Mouse (Mus musculus): ENCODE data around the gene Frrs1. TPM values are rescaled to one million over a fixed set of nuclear protein-coding genes. Genes with fewer than 3 reads are reported as not detected.

The Frrs1 gene
- total and polyA plus RNA-seq, 3 experiments, result 2.4 to 3.6 (median 3.2) TPM

- Histone ChIP-seq H3K27ac (no peak overlapping the region), H3K27me3 (ENCODE audit: control insufficient read depth, insufficient read depth, low read length) (no peaks in the 10 kb centered on the region), H3K4me1 (ENCODE audit: control insufficient read depth, insufficient read depth, low read length) (no peaks in the 10 kb centered on the region), H3K36me3 (ENCODE audit: control insufficient read depth, insufficient read depth, low read length) (no peaks in the 10 kb centered on the region), H3K9ac (ENCODE audit: low read depth, low read length) (no peak overlapping the region), H3K79me2 (replicated peaks; ENCODE audit: control insufficient read depth, insufficient read depth, low read length) (no peaks in the 10 kb centered on the region), H3K4me3 (no peak overlapping the region)
- TF ChIP-seq EP300 (IDR thresholded peaks at IDR 0.05; ENCODE audit: insufficient read depth, low read depth, low read length), result no peak
- TF ChIP-seq POLR2A (IDR thresholded peaks at IDR 0.05; ENCODE audit: insufficient read depth, low read depth, low read length), result no peak
- TF ChIP-seq CTCF (IDR thresholded peaks at IDR 0.05), result no peak
- 65% methylated on average over 7 of the region's 7 CpGs for WGBS
- intact Hi-C loops (cut with DNase I), result no loop called here
- DNase-seq, result no peak
These were observed 30.1 kb downstream of the Frrs1 start for GRCm38 (mm10) chr3:116889358-116889757.

GRCm38 (mm10) chr3:116890576-116890975 is 31.3 kb downstream of the Frrs1 start:
- no peak overlapping the region for H3K4me3 ChIP-seq
- no peaks in the 10 kb centered on the region for H3K4me1 ChIP-seq (ENCODE audit: control insufficient read depth, insufficient read depth, low read length)
- 96% methylated on average over 4 of the region's 4 CpGs for WGBS
- no peaks in the 10 kb centered on the region for H3K27me3 ChIP-seq (ENCODE audit: control insufficient read depth, insufficient read depth, low read length)
- H3K79me2 ChIP-seq (replicated peaks; ENCODE audit: control insufficient read depth, insufficient read depth, low read length), result no peaks in the 10 kb centered on the region
- H3K9ac ChIP-seq (ENCODE audit: low read depth, low read length), result no peak overlapping the region
- intact Hi-C loops (cut with DNase I), result no loop called here
- H3K27ac ChIP-seq, result no peak overlapping the region
- DNase-seq, result no peak
- no peaks in the 10 kb centered on the region for H3K36me3 ChIP-seq (ENCODE audit: control insufficient read depth, insufficient read depth, low read length)
- TF ChIP-seq EP300 (IDR thresholded peaks at IDR 0.05; ENCODE audit: insufficient read depth, low read depth, low read length) (no peak), CTCF (IDR thresholded peaks at IDR 0.05) (no peak), POLR2A (IDR thresholded peaks at IDR 0.05; ENCODE audit: insufficient read depth, low read depth, low read length) (no peak)

GRCm38 (mm10) chr3:116891436-116892205 is 32.4 kb downstream of the Frrs1 start:
- Histone ChIP-seq H3K36me3 (ENCODE audit: control insufficient read depth, insufficient read depth, low read length) (no peaks in the 10 kb centered on the region), H3K4me1 (ENCODE audit: control insufficient read depth, insufficient read depth, low read length) (no peaks in the 10 kb centered on the region), H3K4me3 (no peak overlapping the region), H3K79me2 (replicated peaks; ENCODE audit: control insufficient read depth, insufficient read depth, low read length) (no peaks in the 10 kb centered on the region), H3K27ac (no peak overlapping the region), H3K9ac (ENCODE audit: low read depth, low read length) (no peak overlapping the region), H3K27me3 (ENCODE audit: control insufficient read depth, insufficient read depth, low read length) (no peaks in the 10 kb centered on the region)
- DNase-seq, result no peak
- intact Hi-C loops (cut with DNase I), result no loop called here
- WGBS, result 90% methylated on average over 17 of the region's 17 CpGs
- TF ChIP-seq EP300 (IDR thresholded peaks at IDR 0.05; ENCODE audit: insufficient read depth, low read depth, low read length) (no peak), CTCF (IDR thresholded peaks at IDR 0.05) (no peak), POLR2A (IDR thresholded peaks at IDR 0.05; ENCODE audit: insufficient read depth, low read depth, low read length) (no peak)

- no peak overlapping the region for H3K27ac ChIP-seq
- intact Hi-C loops (cut with DNase I), result no loop called here
- H3K4me1 ChIP-seq (ENCODE audit: control insufficient read depth, insufficient read depth, low read length), result no peaks in the 10 kb centered on the region
- no peak for DNase-seq
- no peaks in the 10 kb centered on the region for H3K27me3 ChIP-seq (ENCODE audit: control insufficient read depth, insufficient read depth, low read length)
- WGBS, result 92% methylated on average over 6 of the region's 6 CpGs
- no peak for TF ChIP-seq POLR2A (IDR thresholded peaks at IDR 0.05; ENCODE audit: insufficient read depth, low read depth, low read length)
- no peak for TF ChIP-seq CTCF (IDR thresholded peaks at IDR 0.05)
- H3K9ac ChIP-seq (ENCODE audit: low read depth, low read length), result no peak overlapping the region
- H3K36me3 ChIP-seq (ENCODE audit: control insufficient read depth, insufficient read depth, low read length), result no peaks in the 10 kb centered on the region
- H3K79me2 ChIP-seq (replicated peaks; ENCODE audit: control insufficient read depth, insufficient read depth, low read length), result no peaks in the 10 kb centered on the region
- no peak overlapping the region for H3K4me3 ChIP-seq
These were observed 32.9 kb downstream of the Frrs1 start for GRCm38 (mm10) chr3:116892206-116892563.

- intact Hi-C loops (cut with DNase I), result no loop called here
These were observed 33.6 kb downstream of the Frrs1 start for GRCm38 (mm10) chr3:116892872-116893271.

GRCm38 (mm10) chr3:116904158-116904557 is 44.9 kb downstream of the Frrs1 start:
- TF ChIP-seq EP300 (IDR thresholded peaks at IDR 0.05; ENCODE audit: insufficient read depth, low read depth, low read length), result 0 out of 2 replicates have a peak, but pooled peaks have one; percentile 64
- no peak for TF ChIP-seq POLR2A (IDR thresholded peaks at IDR 0.05; ENCODE audit: insufficient read depth, low read depth, low read length)
- TF ChIP-seq CTCF (IDR thresholded peaks at IDR 0.05), result peak; percentile 84
- Histone ChIP-seq H3K79me2 (replicated peaks; ENCODE audit: control insufficient read depth, insufficient read depth, low read length) (no peaks in the 10 kb centered on the region), H3K36me3 (ENCODE audit: control insufficient read depth, insufficient read depth, low read length) (no peaks in the 10 kb centered on the region), H3K4me3 (no peak overlapping the region), H3K4me1 (ENCODE audit: control insufficient read depth, insufficient read depth, low read length) (no peaks in the 10 kb centered on the region; the same call in 1 of the 2 replicates), H3K27ac (no peak overlapping the region), H3K9ac (ENCODE audit: low read depth, low read length) (no peak overlapping the region), H3K27me3 (ENCODE audit: control insufficient read depth, insufficient read depth, low read length) (no peaks in the 10 kb centered on the region)
- DNase-seq, result peak; percentile 72 to 81
- intact Hi-C loops (cut with DNase I), result loop anchor here (1.0 to 2.0 kb wide), 5 partner anchors 15 to 535 kb away; no protein-coding TSS in a partner anchor
- WGBS, result 17% methylated on average over 6 of the region's 6 CpGs

More at GRCm38 (mm10) chr3:116892872-116893271, 33.6 kb downstream of the Frrs1 start:
- no peaks in the 10 kb centered on the region for H3K36me3 ChIP-seq (ENCODE audit: control insufficient read depth, insufficient read depth, low read length)
- H3K79me2 ChIP-seq (replicated peaks; ENCODE audit: control insufficient read depth, insufficient read depth, low read length), result no peaks in the 10 kb centered on the region
- no peaks in the 10 kb centered on the region for H3K4me1 ChIP-seq (ENCODE audit: control insufficient read depth, insufficient read depth, low read length)
- H3K9ac ChIP-seq (ENCODE audit: low read depth, low read length), result no peak overlapping the region
- no peak for DNase-seq
- TF ChIP-seq CTCF (IDR thresholded peaks at IDR 0.05) (no peak), EP300 (IDR thresholded peaks at IDR 0.05; ENCODE audit: insufficient read depth, low read depth, low read length) (no peak), POLR2A (IDR thresholded peaks at IDR 0.05; ENCODE audit: insufficient read depth, low read depth, low read length) (no peak)
- no peak overlapping the region for H3K4me3 ChIP-seq
- H3K27me3 ChIP-seq (ENCODE audit: control insufficient read depth, insufficient read depth, low read length), result no peaks in the 10 kb centered on the region
- WGBS, result 79% methylated on average over 9 of the region's 9 CpGs
- H3K27ac ChIP-seq, result no peak overlapping the region
